Mouse (Mus musculus) liver, embryonic 18 days (tissue): ENCODE results near the gene Uhrf2. TPM values are rescaled to one million over a fixed set of nuclear protein-coding genes. Genes with fewer than 3 reads are reported as not detected.

Experiments
- polyA plus RNA-seq: library from polyadenylated mRNA; depleted of rRNA; stranded (reverse); fragments of >200 nt; gene quantifications from 2 replicates; pipeline ENCODE4 v1.2.3, GENCODE M21; 2012; rRNA removed

Uhrf2 gene
- 33.2 and 36.7 TPM in 2 replicates for polyA plus RNA-seq

DNA sequence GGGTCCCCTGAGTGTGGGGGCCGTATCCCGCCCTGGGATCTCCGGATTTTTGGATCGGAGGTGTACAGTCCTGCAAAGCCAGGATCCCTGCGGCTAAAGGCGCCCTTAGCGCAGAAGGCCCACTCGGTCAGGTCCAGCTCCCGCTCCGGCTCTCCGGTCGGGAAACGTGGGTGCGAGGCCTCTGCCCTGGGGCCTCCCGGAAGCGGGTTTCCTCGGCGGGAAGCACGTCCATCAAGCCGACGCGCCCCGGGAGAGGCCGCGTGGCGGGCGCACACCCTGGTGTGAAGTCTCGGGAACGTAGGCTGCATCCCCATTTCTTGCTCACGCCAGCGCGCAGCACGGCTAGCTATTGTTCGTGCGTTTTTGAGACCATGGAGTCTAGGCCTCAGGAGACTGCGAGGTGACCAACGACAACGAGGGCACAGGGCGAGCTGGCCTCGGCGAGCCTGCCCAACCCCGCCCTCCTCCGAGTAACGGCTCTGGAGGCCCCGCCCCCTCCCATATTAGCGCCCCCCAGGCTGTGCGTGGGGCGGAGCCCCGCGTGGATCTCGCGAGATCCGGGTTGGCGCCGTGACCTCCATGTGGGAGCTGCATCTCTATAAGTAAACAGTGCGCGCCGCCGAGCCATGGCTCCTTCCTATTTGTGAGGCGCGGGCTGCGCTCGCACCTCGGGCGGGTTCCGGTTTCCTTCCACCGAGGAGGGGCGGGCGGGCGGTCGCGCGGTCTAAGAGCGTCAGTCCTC is at the start of gene Uhrf2:
Gene Uhrf2 (plus strand): TSS at position 620 of the 742 bp plus-strand sequence.

DNA sequence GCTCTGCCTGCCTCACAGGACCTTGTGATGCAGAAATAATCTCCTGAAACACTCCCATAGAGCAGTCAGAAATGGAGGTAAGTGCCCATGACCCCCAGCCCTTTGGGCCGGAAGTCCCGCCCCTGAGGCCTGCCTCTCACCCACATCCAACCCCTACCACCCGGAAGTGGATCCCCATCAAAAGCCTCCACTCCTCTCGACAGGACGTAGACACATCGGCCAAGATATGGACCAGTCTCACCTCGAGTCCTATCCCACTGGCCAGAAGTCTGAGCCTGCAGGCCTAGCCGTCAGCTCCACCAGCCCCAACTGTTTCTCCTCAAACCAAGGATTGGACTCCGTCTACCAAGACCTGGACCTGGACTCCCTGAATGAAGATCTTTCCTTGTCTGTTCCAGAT is 26.7 kb upstream of the Uhrf2 start, which contains the start of gene Trpd52l3:
Gene Trpd52l3 (plus strand): TSS at position 170 of the 400 bp plus-strand sequence.

Other genes with a start within 250 kb of the Uhrf2 start
- gene 9930021J03Rik, start 224.5 kb upstream of the Uhrf2 start, polyA plus RNA-seq, result 5.0 and 5.4 TPM in 2 replicates
- gene Ranbp6, start 217.5 kb upstream of the Uhrf2 start, polyA plus RNA-seq, result 3.1 and 3.3 TPM in 2 replicates
- 0.95 and 1.1 TPM in 2 replicates for gene Il33, start 105.4 kb upstream of the Uhrf2 start, polyA plus RNA-seq
- not detected in 2 replicates for gene Trpd52l3, start 26.7 kb upstream of the Uhrf2 start, polyA plus RNA-seq
- gene Gldc, start 144.9 kb downstream of the Uhrf2 start, polyA plus RNA-seq, result 24.7 and 26.8 TPM in 2 replicates
- 32.3 and 70.3 TPM in 2 replicates for gene Mbl2, start 202.4 kb downstream of the Uhrf2 start, polyA plus RNA-seq